Mouse (Mus musculus) myocyte (in vitro differentiated cells): Measurements from ENCODE around the gene 4930435E12Rik.

ENCODE experiments used
- E2F4 ChIP-seq: IDR thresholded peaks from one replicate; pipeline ENCODE4 v1.6.1; 2011; ENCODE audit warnings: mild to moderate bottlenecking, control low read depth, moderate library complexity; ENCODE audit not compliant: insufficient read depth
- POLR2A ChIP-seq: IDR thresholded peaks from one replicate; pipeline ENCODE4 v1.6.1; 2011; ENCODE audit warnings: low read depth, mild to moderate bottlenecking, control low read depth, moderate library complexity; ENCODE audit not compliant: insufficient read length
- POLR2AphosphoS2 ChIP-seq: IDR thresholded peaks from one replicate; pipeline ENCODE4 v1.6.1; 2011; ENCODE audit warnings: low read depth, control low read depth; ENCODE audit not compliant: insufficient read length
- TCF12 ChIP-seq: IDR thresholded peaks from one replicate; pipeline ENCODE4 v1.6.1; 2011; ENCODE audit warnings: mild to moderate bottlenecking, control low read depth; ENCODE audit not compliant: poor library complexity, insufficient read depth, severe bottlenecking

GRCm38 (mm10) chr16:38781946-38782345, 46.6 kb downstream of the 4930435E12Rik start:
- TF ChIP-seq POLR2A, result no peak
- no peak for TF ChIP-seq POLR2AphosphoS2
- TF ChIP-seq TCF12, result no peak
- no peak for TF ChIP-seq E2F4
